Mouse (Mus musculus) stomach, postnatal 0 days (tissue): ENCODE data around the gene Cop1. TPM values are rescaled to one million over a fixed set of nuclear protein-coding genes. Genes with fewer than 3 reads are reported as not detected.

Source experiments
- ATAC-seq: fragments of 200-750 bp; cut with Nextera tagmentation; 2 replicates; pipeline ENCODE4 v1.8.0; 2017; ENCODE audit not compliant: low FRiP score, low TSS enrichment
- DNase-seq: peaks from one replicate; pipeline ENCODE4 v3.0.0-alpha.2; 2016; ENCODE audit warnings: low spot score
- H3K27ac ChIP-seq: fragments of 300-500 bp; sonication (generic); replicated peaks from 2 replicates; pipeline ENCODE4 v1.5.1; 2014; ENCODE audit warnings: mild to moderate bottlenecking, control low read depth
- H3K27me3 ChIP-seq: fragments of 300-500 bp; sonication (generic); 2 replicates; pipeline ENCODE4 v1.6.1; 2014; ENCODE audit warnings: low read length; ENCODE audit not compliant: control insufficient read depth, insufficient read depth
- H3K36me3 ChIP-seq: fragments of 300-500 bp; sonication (generic); 2 replicates; pipeline ENCODE4 v1.6.1; 2014; ENCODE audit warnings: low read length, mixed read lengths; ENCODE audit not compliant: control insufficient read depth, insufficient read depth
- H3K4me1 ChIP-seq: fragments of 300-500 bp; sonication (generic); replicated peaks from 2 replicates; pipeline ENCODE4 v1.6.1; 2014; ENCODE audit warnings: antibody characterized with exemption; ENCODE audit not compliant: control insufficient read depth, insufficient read depth
- H3K4me2 ChIP-seq: fragments of 300-500 bp; sonication (generic); replicated peaks from 2 replicates; pipeline ENCODE4 v1.6.1; 2014; ENCODE audit warnings: low read depth, mild to moderate bottlenecking, control low read depth, moderate library complexity
- H3K4me3 ChIP-seq: fragments of 300-500 bp; sonication (generic); 2 replicates; pipeline ENCODE4 v1.5.1; 2014; ENCODE audit warnings: low read depth, low read length, control low read depth
- H3K9ac ChIP-seq: fragments of 300-500 bp; sonication (generic); 2 replicates; pipeline ENCODE4 v1.6.1; 2014; ENCODE audit warnings: mild to moderate bottlenecking, low read length, control low read depth, mixed read lengths
- H3K9me3 ChIP-seq: fragments of 300-500 bp; sonication (generic); 2 replicates; pipeline ENCODE4 v1.6.1; 2016; ENCODE audit warnings: low read length; ENCODE audit not compliant: control insufficient read depth
- CTCF ChIP-seq: IDR thresholded peaks from 2 replicates; pipeline ENCODE4 v1.5.1; 2016; ENCODE audit warnings: antibody characterized with exemption, low read depth, mild to moderate bottlenecking, moderate library complexity
- EP300 ChIP-seq: optimal IDR thresholded peaks from 2 replicates; pipeline ENCODE3; 2016; ENCODE audit warnings: antibody characterized with exemption
- WGBS: fragments of 180-500 bp; shearing (Covaris S2); extraction: QIAGEN DNeasy Blood & Tissue Kit; methylation state at CpG from one replicate; pipeline ENCODE4 v1.1.7; 2014; 5-methylcytosine and 5-hydroxymethylcytosine counted together
- polyA plus RNA-seq: library from polyadenylated mRNA; unstranded; fragments of >200 nt; fragmentation: Nextera tagmentation; extraction: Ambion mirVana; gene quantifications from 2 replicates; pipeline ENCODE4 v1.2.1, GENCODE M21; 2015

Cop1 gene
- polyA plus RNA-seq, 1 experiment from 2014 or later, result 44.4 TPM

- ATAC-seq (no peak), DNase-seq (no peak)
- 68% methylated on average over 2 of the region's 2 CpGs for WGBS
- H3K27ac ChIP-seq, result no peak overlapping the region
- no peaks in the 10 kb centered on the region for H3K36me3 ChIP-seq
- TF ChIP-seq CTCF, result no peak
- no peak for TF ChIP-seq EP300
- no peak overlapping the region for H3K9ac ChIP-seq
- no peaks in the 10 kb centered on the region; the same call in 1 of the 2 replicates for H3K4me1 ChIP-seq
- no peaks in the 10 kb centered on the region for H3K9me3 ChIP-seq
- no peak overlapping the region for H3K4me3 ChIP-seq
- no peak overlapping the region for H3K4me2 ChIP-seq
- H3K27me3 ChIP-seq, result no peaks in the 10 kb centered on the region
Measured at GRCm38 (mm10) chr1:159235674-159236073, 3.6 kb downstream of the Cop1 start.

GRCm38 (mm10) chr1:159238147-159238546, 6.0 kb downstream of the Cop1 start:
- 63% methylated on average over 6 of the region's 6 CpGs for WGBS
- DNase-seq (no peak), ATAC-seq (no peak)
- H3K27ac ChIP-seq, result no peak overlapping the region
- TF ChIP-seq CTCF (no peak), EP300 (no peak)
- H3K9ac ChIP-seq, result no peak overlapping the region
- no peaks in the 10 kb centered on the region; the same call in 1 of the 2 replicates for H3K4me1 ChIP-seq
- no peak overlapping the region for H3K4me2 ChIP-seq
- no peaks in the 10 kb centered on the region for H3K36me3 ChIP-seq
- H3K4me3 ChIP-seq, result no peak overlapping the region
- H3K9me3 ChIP-seq, result no peaks in the 10 kb centered on the region
- no peaks in the 10 kb centered on the region for H3K27me3 ChIP-seq

- H3K4me2 ChIP-seq, result no peak overlapping the region
- no peaks in the 10 kb centered on the region for H3K4me1 ChIP-seq
- no peaks in the 10 kb centered on the region; the same call in 1 of the 2 replicates for H3K36me3 ChIP-seq
- ATAC-seq (peak; percentile 99), DNase-seq (peak; percentile 53)
- no peak overlapping the region for H3K4me3 ChIP-seq
- H3K27me3 ChIP-seq, result no peaks in the 10 kb centered on the region
- H3K9me3 ChIP-seq, result no peaks in the 10 kb centered on the region
- no peak overlapping the region for H3K27ac ChIP-seq
- WGBS, result 31% methylated on average over 2 of the region's 2 CpGs
- no peak overlapping the region for H3K9ac ChIP-seq
- TF ChIP-seq CTCF (no peak), EP300 (no peak)
Measured at GRCm38 (mm10) chr1:159250320-159250719, 18.2 kb downstream of the Cop1 start.

GRCm38 (mm10) chr1:159253078-159253477, 21.0 kb downstream of the Cop1 start:
- no peaks in the 10 kb centered on the region for H3K4me1 ChIP-seq
- no peaks in the 10 kb centered on the region for H3K9me3 ChIP-seq
- no peak for TF ChIP-seq CTCF
- no peak for TF ChIP-seq EP300
- no peak overlapping the region for H3K4me3 ChIP-seq
- WGBS, result 82% methylated on average over 2 of the region's 2 CpGs
- no peak overlapping the region for H3K27ac ChIP-seq
- H3K9ac ChIP-seq, result no peak overlapping the region
- no peak for DNase-seq
- H3K4me2 ChIP-seq, result no peak overlapping the region
- H3K36me3 ChIP-seq, result peaks cover 3% of the 10 kb centered on the region
- ATAC-seq, result no peak
- H3K27me3 ChIP-seq, result no peaks in the 10 kb centered on the region

GRCm38 (mm10) chr1:159254906-159255685, 23.0 kb downstream of the Cop1 start:
- Histone ChIP-seq H3K9me3 (no peaks in the 10 kb centered on the region), H3K27ac (no peak overlapping the region), H3K4me1 (no peaks in the 10 kb centered on the region), H3K4me3 (no peak overlapping the region), H3K36me3 (peaks cover 3% of the 10 kb centered on the region), H3K4me2 (no peak overlapping the region), H3K27me3 (no peaks in the 10 kb centered on the region), H3K9ac (no peak overlapping the region)
- ATAC-seq (no peak), DNase-seq (no peak)
- TF ChIP-seq CTCF, result no peak
- TF ChIP-seq EP300, result no peak
- WGBS, result 69% methylated on average over 5 of the region's 5 CpGs

GRCm38 (mm10) chr1:159256543-159256942, 24.4 kb downstream of the Cop1 start:
- no peak for DNase-seq
- H3K4me3 ChIP-seq, result no peak overlapping the region
- ATAC-seq, result peak; percentile 67
- no peaks in the 10 kb centered on the region for H3K27me3 ChIP-seq
- no peak overlapping the region for H3K4me2 ChIP-seq
- H3K9ac ChIP-seq, result no peak overlapping the region
- H3K27ac ChIP-seq, result no peak overlapping the region
- TF ChIP-seq EP300, result no peak
- TF ChIP-seq CTCF, result no peak
- no peaks in the 10 kb centered on the region for H3K9me3 ChIP-seq
- peaks cover 3% of the 10 kb centered on the region for H3K36me3 ChIP-seq
- WGBS, result 46% methylated on average over 1 of the region's 1 CpGs
- no peaks in the 10 kb centered on the region for H3K4me1 ChIP-seq
